Mouse (Mus musculus): Measurements from ENCODE around the gene Hsd17b1.

Gene Hsd17b1

DNA sequence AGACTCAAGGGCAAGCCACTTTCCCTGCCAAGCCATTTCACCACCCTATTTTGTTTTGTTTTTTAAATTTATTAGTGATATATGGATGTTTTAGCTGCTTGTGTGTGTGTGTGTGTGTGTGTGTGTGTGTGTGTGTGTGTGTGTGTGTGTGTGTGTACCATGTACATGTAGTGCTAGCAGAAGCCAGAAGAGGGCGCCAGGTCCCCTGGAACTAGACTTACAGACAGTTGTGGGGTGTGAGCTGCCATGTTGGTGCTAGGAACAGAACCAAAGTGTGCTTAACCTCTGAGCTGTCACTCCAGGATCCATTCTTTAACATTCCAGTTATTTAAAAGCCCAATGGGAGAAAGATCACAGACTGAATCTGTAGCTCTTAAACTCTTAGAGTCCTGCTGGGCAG, 48.9 kb downstream of the Hsd17b1 start:
- no peak for DNase-seq (ENCODE audit: low read depth, low spot score)

DNA sequence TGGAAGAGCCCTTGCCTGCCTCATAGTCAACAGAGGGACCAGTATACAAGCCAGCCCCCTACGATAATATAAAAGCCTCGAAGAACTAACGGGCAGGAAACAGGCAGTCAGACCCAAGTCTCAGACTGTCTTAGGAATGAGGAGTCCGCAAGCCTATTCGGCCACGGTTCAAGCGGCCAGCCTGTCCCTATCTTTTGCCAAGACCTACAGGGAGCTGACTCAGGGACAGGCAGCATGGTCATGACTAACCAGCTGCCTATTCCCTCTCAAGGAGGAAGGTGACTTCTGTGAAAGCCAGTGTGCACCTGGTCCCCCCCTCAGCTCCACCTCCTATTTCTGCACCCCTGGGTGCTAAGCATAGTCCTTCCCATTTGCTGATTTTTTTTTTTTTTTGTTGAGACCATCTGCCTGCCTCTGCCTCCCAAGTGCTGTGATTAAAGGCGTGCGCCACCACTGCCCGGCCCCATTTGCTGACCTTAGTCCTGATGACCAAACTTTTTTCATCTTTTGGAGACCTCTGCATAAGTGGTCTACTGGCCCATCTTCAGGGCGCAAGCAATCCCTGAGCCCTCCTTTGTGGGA, 50.9 kb downstream of the Hsd17b1 start:
- peak; percentile 91 for DNase-seq (ENCODE audit: low read depth, low spot score)
